ENCODE assay signal across 1 mouse cellular context in the genomic region with DNA sequence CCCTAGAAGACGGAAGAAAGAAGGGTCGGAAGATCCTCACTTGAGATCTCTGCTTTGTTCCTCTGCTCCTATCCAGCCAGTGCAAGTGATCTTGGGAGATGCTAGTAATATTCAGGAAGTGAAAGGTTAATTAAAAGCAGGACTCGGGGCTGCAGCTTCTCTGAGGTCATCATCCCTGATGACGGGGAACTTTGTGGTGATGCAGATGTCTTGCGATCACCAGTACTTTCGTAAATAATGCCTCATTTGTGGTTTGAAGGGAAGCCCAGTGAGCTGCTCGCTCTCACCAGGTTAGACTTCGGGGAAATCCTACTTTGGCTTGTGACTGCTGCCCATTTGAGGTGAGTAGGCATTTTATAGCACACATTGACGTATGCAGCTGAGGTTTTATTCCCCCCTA.
A peak's percentile ranks its signal among the peaks of the same experiment; 100 is the strongest.
TF ChIP-seq lines count a peak whose summit lies in the region.

No protein-coding gene starts in this region.

TF ChIP-seq in CH12.LX, 34 proteins besides CTCF, POLR2A, EP300 and RAD21:
- peak; percentile 67 for TF ChIP-seq IRF4 (IDR thresholded peaks at IDR 0.05; ENCODE audit: low read depth, low read length)
- TF ChIP-seq BHLHE40 (IDR thresholded peaks at IDR 0.05; ENCODE audit: low read depth, low read length), result peak; percentile 30; the same call in 1 of the 2 replicates
- TF ChIP-seq KAT2A (IDR thresholded peaks at IDR 0.05; ENCODE audit: insufficient replicate concordance, low read length), result no peak
- TF ChIP-seq ETS1 (conservative IDR thresholded peaks at IDR 0.05; ENCODE audit: low read depth, low read length), result peak; percentile 81
- TF ChIP-seq MYC (IDR thresholded peaks at IDR 0.05; ENCODE audit: low read depth, low read length), result no peak
- 0 out of 2 replicates have a peak, but pooled peaks have one; percentile 35 for TF ChIP-seq MEF2A (IDR thresholded peaks at IDR 0.05; ENCODE audit: borderline replicate concordance, low read depth, low read length)
- no peak for TF ChIP-seq TBP (conservative IDR thresholded peaks at IDR 0.05; ENCODE audit: low read depth, low read length)
- TF ChIP-seq TCF12 (IDR thresholded peaks at IDR 0.05; ENCODE audit: low read depth, low read length), result peak; percentile 49; the same call in 1 of the 2 replicates
